In the genomic region with DNA sequence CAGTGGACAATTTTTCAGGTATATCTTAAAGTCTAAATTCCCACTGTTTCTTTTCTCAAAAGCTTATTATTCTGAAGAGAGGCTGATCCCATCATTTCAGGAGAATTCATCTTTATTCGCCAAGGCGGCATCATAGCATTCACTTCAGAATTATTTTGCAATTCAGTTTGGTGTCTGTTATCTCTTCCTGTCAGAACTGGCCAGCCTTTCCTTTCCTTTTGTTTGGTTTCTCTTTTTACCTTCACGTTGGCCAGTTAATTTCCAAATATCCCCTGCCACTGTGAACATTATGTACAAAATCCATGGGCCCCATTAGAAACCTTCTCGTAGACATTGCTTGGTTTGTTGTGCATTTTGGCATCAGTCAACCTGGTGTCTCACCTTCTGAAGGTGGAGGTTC, we compare ENCODE assay signal across 26 mouse cellular contexts. TPM values are rescaled to one million over a fixed set of nuclear protein-coding genes. Genes with fewer than 3 reads are reported as not detected.
"Had no signal": no experiment of that assay in that cellular context is flagged by ENCODE, and none has a peak within 500 bp of the region (broad histone marks: within the 10 kb centered on the region; RNA-seq: fewer than 3 reads in every experiment).

No protein-coding gene starts in this region.

- ATAC-seq: liver, postnatal 0 days; lung, postnatal 0 days; midbrain, embryonic 15.5 days had no signal

- H3K9me3 ChIP-seq: limb, embryonic 10.5 days; limb, embryonic 13.5 days; midbrain, embryonic 12.5 days; midbrain, embryonic 15.5 days; neural tube, embryonic 12.5 days; neural tube, embryonic 15.5 days had no signal

- H3K27me3 ChIP-seq: limb, embryonic 13.5 days; midbrain, embryonic 12.5 days; midbrain, embryonic 15.5 days; neural tube, embryonic 12.5 days; neural tube, embryonic 15.5 days had no signal

- H3K9ac ChIP-seq: limb, embryonic 13.5 days; liver, embryonic 14.5 days; liver, postnatal 0 days; lung, embryonic 14.5 days; midbrain, embryonic 12.5 days; midbrain, embryonic 15.5 days; neural tube, embryonic 12.5 days; neural tube, embryonic 15.5 days had no signal

- H3K36me3 ChIP-seq: limb, embryonic 13.5 days; midbrain, embryonic 15.5 days; neural tube, embryonic 12.5 days; neural tube, embryonic 15.5 days had no signal

- DNase-seq: kidney, postnatal 25 days; layer of hippocampus, adult 9-11 months; liver, postnatal 0 days; lung, embryonic 14.5 days; retina, postnatal 1 day; thymus, adult 18-20 months; thymus, postnatal 36 days had no signal

- H3K4me3 ChIP-seq: layer of hippocampus, adult 2 months; limb, embryonic 10.5 days; limb, embryonic 13.5 days; midbrain, embryonic 12.5 days; midbrain, embryonic 15.5 days; neural tube, embryonic 12.5 days; neural tube, embryonic 15.5 days had no signal

- H3K4me2 ChIP-seq: limb, embryonic 13.5 days; liver, embryonic 11.5 days; lung, embryonic 14.5 days; midbrain, embryonic 12.5 days; midbrain, embryonic 15.5 days; neural tube, embryonic 12.5 days; neural tube, embryonic 15.5 days had no signal

- H3K4me1 ChIP-seq: limb, embryonic 10.5 days; limb, embryonic 13.5 days; midbrain, embryonic 12.5 days; midbrain, embryonic 15.5 days; neural tube, embryonic 12.5 days; neural tube, embryonic 15.5 days had no signal

- H3K27ac ChIP-seq: kidney, postnatal 0 days; layer of hippocampus, adult 2 months; limb, embryonic 10.5 days; limb, embryonic 13.5 days; liver, embryonic 14.5 days; macrophage; midbrain, embryonic 12.5 days; midbrain, embryonic 15.5 days; neural tube, embryonic 12.5 days; neural tube, embryonic 15.5 days had no signal

RNA-seq across cellular contexts. Expression of a gene that starts 11.5 kb away (rescaled TPM):
- total RNA-seq: layer of hippocampus, adult 2 months; layer of hippocampus, postnatal 25 days; left cerebral cortex, adult 18-20 months; left cerebral cortex, postnatal 25 days had no signal
- polyA plus RNA-seq: kidney, postnatal 0 days; large intestine, adult 2 months; macrophage; small intestine, adult 2 months; testis, adult 2 months; urinary bladder, adult 2 months had no signal
